ENCODE assay signal across 8 mouse cellular contexts in the genomic region with DNA sequence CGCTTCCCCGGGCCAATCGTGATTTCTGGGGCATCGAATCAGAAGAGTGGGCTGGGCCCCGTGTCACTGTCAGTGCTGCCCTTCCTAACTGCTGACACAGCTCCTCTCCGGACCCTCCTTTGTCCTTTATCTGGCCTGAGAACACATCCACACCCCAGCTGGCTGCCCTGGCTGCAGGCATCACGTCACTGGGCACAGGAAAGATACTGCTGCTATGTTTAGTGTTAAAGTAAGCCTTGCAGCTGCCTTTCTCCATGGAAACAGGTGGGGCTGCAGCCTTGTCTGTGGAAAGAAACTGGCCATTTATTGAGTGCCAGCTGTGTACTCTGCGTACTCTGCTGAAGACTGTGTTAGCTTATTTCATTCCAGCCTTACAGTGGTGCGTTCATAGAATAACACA.
DNase-seq lines count a peak whose midpoint lies in the region; ATAC-seq and TF ChIP-seq lines count a peak whose summit lies in the region.

No protein-coding gene starts in this region.

- no peaks in the 10 kb centered on the region for H3K9me3 ChIP-seq in forebrain, postnatal 0 days (ENCODE audit: low read length)
- H3K9me3 ChIP-seq in forebrain, embryonic 15.5 days, result no peaks in the 10 kb centered on the region
- H3K9me3 ChIP-seq in lung, embryonic 14.5 days (ENCODE audit: low read depth, low read length), result no peaks in the 10 kb centered on the region
- no peaks in the 10 kb centered on the region for H3K9me3 ChIP-seq in forebrain, embryonic 14.5 days (replicated peaks; ENCODE audit: control insufficient read depth, low read length)

- H3K9ac ChIP-seq in forebrain, postnatal 0 days, result no peak overlapping the region
- no peak overlapping the region for H3K9ac ChIP-seq in forebrain, embryonic 15.5 days (replicated peaks)
- H3K9ac ChIP-seq in lung, embryonic 14.5 days, result no peak overlapping the region
- no peak overlapping the region for H3K9ac ChIP-seq in forebrain, embryonic 14.5 days (ENCODE audit: low read length)

- no peaks in the 10 kb centered on the region for H3K27me3 ChIP-seq in forebrain, postnatal 0 days (ENCODE audit: insufficient read depth, low read length)
- H3K27me3 ChIP-seq in forebrain, embryonic 15.5 days, result no peaks in the 10 kb centered on the region
- no peaks in the 10 kb centered on the region for H3K27me3 ChIP-seq in lung, embryonic 14.5 days (ENCODE audit: insufficient read depth, low read length)
- no peaks in the 10 kb centered on the region for H3K27me3 ChIP-seq in forebrain, embryonic 14.5 days (replicated peaks; ENCODE audit: control insufficient read depth, insufficient read depth, low read length)

- WGBS in forebrain, postnatal 0 days, result 58% methylated on average over 9 of the region's 9 CpGs
- 71% methylated on average over 9 of the region's 9 CpGs for WGBS in forebrain, embryonic 15.5 days
- WGBS in lung, embryonic 14.5 days, result 44% methylated on average over 9 of the region's 9 CpGs
- WGBS in forebrain, embryonic 14.5 days, result 66% methylated on average over 9 of the region's 9 CpGs

- H3K36me3 ChIP-seq in forebrain, postnatal 0 days (ENCODE audit: insufficient read depth), result no peaks in the 10 kb centered on the region
- H3K36me3 ChIP-seq in forebrain, embryonic 15.5 days, result no peaks in the 10 kb centered on the region
- no peaks in the 10 kb centered on the region for H3K36me3 ChIP-seq in lung, embryonic 14.5 days (ENCODE audit: insufficient read depth)
- no peaks in the 10 kb centered on the region for H3K36me3 ChIP-seq in forebrain, embryonic 14.5 days (ENCODE audit: control insufficient read depth, insufficient read depth, low read length)

- H3K4me3 ChIP-seq in forebrain, postnatal 0 days (ENCODE audit: low read depth, low read length), result no peak overlapping the region
- H3K4me3 ChIP-seq in forebrain, embryonic 15.5 days, result no peak overlapping the region
- H3K4me3 ChIP-seq in lung, embryonic 14.5 days (ENCODE audit: low read depth, low read length), result no peak overlapping the region
- H3K4me3 ChIP-seq in forebrain, embryonic 14.5 days (ENCODE audit: low read depth, low read length), result no peak overlapping the region

- peaks cover 7% of the 10 kb centered on the region; the same call in 1 of the 2 replicates for H3K4me1 ChIP-seq in forebrain, postnatal 0 days (ENCODE audit: insufficient read depth)
- peaks cover 12% of the 10 kb centered on the region for H3K4me1 ChIP-seq in forebrain, embryonic 15.5 days
- no peaks in the 10 kb centered on the region for H3K4me1 ChIP-seq in lung, embryonic 14.5 days (ENCODE audit: insufficient read depth)
- peaks cover 10% of the 10 kb centered on the region for H3K4me1 ChIP-seq in forebrain, embryonic 14.5 days (ENCODE audit: control insufficient read depth, insufficient read depth, low read length)

- ATAC-seq in forebrain, postnatal 0 days, result peak; percentile 66
- ATAC-seq in forebrain, embryonic 15.5 days (replicated peaks), result no peak
- no peak for ATAC-seq in lung, embryonic 14.5 days (ENCODE audit: insufficient read depth)
- no peak for ATAC-seq in forebrain, embryonic 14.5 days

- TF ChIP-seq CTCF in forebrain, postnatal 0 days (IDR thresholded peaks at IDR 0.05; ENCODE audit: low read depth), result no peak
- TF ChIP-seq CTCF in lung, embryonic 14.5 days (IDR thresholded peaks at IDR 0.05; ENCODE audit: low read depth), result no peak

- no peak overlapping the region for H3K27ac ChIP-seq in forebrain, postnatal 0 days (ENCODE audit: low read depth, low read length)
- H3K27ac ChIP-seq in forebrain, embryonic 15.5 days (replicated peaks), result no peak overlapping the region
- H3K27ac ChIP-seq in lung, embryonic 14.5 days (ENCODE audit: low read depth), result no peak overlapping the region
- H3K27ac ChIP-seq in forebrain, embryonic 14.5 days (ENCODE audit: low read depth, low read length), result no peak overlapping the region

- no peak for DNase-seq in forebrain, postnatal 0 days
- DNase-seq in right cerebral cortex, postnatal 10 days (ENCODE audit: low spot score in 2 of 2), result peak; percentile 68 to 80
- DNase-seq in right cerebral cortex, adult 2 months (ENCODE audit: low spot score in 2 of 2), result no peak
- peak; percentile 5 for DNase-seq in lung, embryonic 14.5 days
- DNase-seq in B cell, adult 2 months, result no peak
- DNase-seq in forebrain, embryonic 14.5 days (ENCODE audit: low spot score), result no peak
- no peak for DNase-seq in cerebellum, adult 11-12 months

- H3K4me2 ChIP-seq in forebrain, postnatal 0 days (ENCODE audit: low read depth), result no peak overlapping the region
- H3K4me2 ChIP-seq in forebrain, embryonic 15.5 days (replicated peaks), result no peak overlapping the region
- no peak overlapping the region for H3K4me2 ChIP-seq in lung, embryonic 14.5 days
- H3K4me2 ChIP-seq in forebrain, embryonic 14.5 days (ENCODE audit: low read length), result no peak overlapping the region

Comparison
In these comparisons a context has a peak if more than half of its experiments do, and no peak if none do; other contexts are left out.
1. DNase-seq: peak in right cerebral cortex, postnatal 10 days (2 of 2) and lung, embryonic 14.5 days (single experiment); none in forebrain, postnatal 0 days (single experiment), right cerebral cortex, adult 2 months (0 of 2), B cell, adult 2 months (0 of 2), forebrain, embryonic 14.5 days (single experiment) and cerebellum, adult 11-12 months (single experiment).